Mouse (Mus musculus) cortical plate, adult 2 months (tissue): ENCODE measurements around the gene Tff2.

Source experiments
- CTCF ChIP-seq: fragments of 200-500 bp; IDR thresholded peaks from 2 replicates; pipeline ENCODE4 v1.5.1; 2011; ENCODE audit warnings: mild to moderate bottlenecking, control low read depth, low read length; ENCODE audit not compliant: insufficient read depth; ENCODE audit errors: extremely low read depth
- POLR2A ChIP-seq: fragments of 200-500 bp; IDR thresholded peaks from 2 replicates; pipeline ENCODE4 v1.6.1; 2011; ENCODE audit warnings: mild to moderate bottlenecking, low read length, control low read depth; ENCODE audit not compliant: insufficient read depth; ENCODE audit errors: extremely low read depth

- TF ChIP-seq POLR2A (no peak), CTCF (no peak)
Observed at GRCm38 (mm10) chr17:31136291-31136690, 7.8 kb downstream of the Tff2 start.
